Mouse (Mus musculus): ENCODE data around the gene Topors.

Topors gene

DNA sequence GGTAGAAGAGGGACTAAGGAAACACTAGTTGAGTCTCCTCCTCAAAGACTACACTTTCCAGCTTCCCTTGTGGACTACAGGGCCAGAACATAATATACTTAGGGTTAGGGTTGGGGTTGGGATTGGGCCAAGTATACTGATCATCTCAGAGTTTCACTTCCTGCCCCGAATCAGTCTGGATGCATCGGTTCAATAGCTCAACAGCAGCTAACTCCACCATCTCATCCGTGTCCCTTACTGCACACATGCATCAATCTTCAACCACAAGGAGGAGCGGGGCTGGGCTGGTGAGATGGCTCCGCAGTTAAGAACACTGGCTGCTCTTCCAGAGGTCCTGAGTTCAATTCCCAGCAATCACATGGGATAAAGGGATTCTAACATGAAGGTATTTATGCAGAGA, 18.7 kb downstream of the Topors start:
- DNase-seq (ENCODE audit: low spot score), result no peak

DNA sequence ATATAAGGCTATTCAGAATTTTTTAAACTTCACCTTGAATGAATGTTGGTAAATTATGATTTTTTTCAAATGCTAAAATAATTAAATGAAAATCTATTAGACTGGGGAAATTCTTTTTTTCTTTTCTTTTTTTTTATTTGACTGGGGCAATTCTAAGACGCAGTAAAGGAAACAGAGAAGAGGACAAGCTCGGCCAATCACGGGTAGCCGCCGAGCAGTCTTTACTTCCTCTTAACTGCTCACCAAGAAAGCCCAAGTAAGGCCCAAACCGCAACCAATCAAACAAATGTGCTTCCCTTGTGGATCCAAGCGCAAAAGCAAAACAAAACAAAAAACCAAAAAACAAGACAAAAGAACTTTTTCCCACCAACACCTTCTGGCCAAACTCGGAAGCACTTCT, 25.6 kb downstream of the Topors start:
- DNase-seq (ENCODE audit: low spot score), result no peak

DNA sequence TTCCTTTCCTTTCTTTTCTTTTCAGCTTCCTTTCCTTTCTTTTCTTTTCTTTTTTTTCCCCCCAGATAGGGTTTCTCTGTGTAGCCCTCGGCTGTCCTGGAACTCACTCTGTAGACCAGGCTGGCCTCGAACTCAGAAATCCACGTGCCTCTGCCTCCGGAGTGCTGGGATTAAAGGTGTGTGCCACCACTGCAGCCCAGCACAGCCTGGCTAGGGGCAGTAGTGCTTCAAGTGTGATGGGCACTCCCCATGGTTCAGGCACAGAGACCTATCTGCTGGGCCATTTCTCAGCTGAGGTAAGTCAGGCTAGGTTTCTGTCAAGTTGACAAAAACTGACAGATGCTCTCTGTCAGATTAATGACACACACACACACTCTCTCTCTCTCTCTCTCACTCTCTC, 26.6 kb downstream of the Topors start:
- DNase-seq (ENCODE audit: low spot score), result no peak

DNA sequence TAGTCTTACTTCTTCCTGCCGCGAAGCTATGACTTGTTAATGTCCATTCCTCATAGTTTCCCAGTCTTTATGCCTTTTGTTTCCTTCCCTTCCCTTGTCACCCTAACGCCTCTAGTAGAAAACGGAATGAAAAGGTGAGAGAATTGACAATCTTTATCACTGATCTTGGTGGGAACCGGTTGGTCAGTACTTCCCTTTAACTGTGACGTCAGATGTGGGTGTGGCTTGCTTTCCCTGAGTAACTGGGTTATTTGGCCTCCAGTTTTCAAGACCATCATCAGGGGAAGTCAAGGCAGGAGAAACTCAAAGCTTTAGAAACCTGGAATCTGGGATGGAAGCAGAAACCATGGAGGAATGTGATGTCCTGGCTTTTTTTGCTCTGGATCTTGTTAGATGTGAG, 27.7 kb downstream of the Topors start:
- no peak for DNase-seq (ENCODE audit: low spot score)

DNA sequence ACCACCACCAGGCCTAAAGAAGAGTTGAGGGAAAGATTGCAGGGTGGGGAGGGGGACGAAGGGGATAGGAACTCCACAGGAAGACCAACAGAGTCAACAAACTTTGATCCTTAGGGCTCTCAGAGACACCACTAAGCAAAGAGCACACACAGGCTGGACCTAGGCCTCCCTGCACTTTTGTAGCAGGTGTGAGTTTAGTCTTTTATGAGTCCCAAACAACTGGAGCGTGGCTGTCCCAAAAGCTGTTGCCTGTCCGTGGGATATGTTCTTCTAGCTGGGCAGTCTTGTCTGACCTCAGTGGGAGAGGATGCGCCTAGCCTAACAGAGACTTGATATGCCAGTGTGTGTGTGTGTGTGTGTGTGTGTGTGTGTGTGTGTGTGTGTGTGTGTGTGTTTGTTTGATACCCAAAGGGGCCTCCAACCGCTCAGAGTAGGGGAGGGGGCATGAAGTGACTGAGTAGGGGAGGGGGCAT, 29.3 kb downstream of the Topors start:
- no peak for DNase-seq (ENCODE audit: low spot score)

DNA sequence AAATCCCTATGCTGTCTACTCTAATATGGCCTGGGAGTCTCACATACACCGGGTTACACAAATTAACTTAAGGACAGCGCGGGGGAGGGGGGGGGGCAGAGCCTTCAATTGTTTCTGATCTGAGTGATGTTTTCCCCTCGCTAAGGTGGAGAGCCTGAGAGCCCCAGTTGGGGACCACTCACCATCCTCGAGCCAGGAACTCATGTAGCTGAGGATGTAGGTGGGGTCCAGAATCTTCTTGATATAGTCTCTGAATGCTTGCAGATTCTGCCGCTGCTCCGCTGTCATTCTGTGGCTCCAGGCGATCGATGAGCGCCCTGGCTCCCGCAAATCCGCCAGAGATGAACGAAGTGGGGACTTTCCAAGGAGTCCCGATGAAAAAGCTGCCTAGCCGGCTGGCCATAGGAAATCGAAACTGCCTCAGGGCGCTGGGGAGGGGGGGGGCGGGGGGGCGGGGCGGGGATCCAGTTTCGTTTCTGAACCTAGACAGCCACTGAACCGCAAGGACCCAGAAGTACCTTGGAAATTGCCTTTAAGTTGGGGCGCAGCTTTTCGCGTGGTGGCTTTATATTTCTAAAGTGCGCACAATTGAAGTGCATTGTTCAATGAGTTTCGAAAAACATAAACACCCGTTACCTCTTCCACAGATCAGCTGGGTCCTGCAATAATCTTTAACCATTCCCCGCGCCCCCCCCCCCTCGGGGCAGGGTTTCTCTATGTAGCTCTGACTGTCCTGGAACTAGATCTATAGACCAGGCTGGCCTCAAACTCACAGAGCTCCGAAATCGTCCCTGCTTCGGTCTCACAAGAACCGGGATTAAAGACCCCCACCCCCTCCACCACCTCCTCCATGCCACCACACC, 30.0 kb downstream of the Topors start, which contains the start of gene Ddx58:
Gene Ddx58 (minus strand): TSS at position 420 of the 863 bp plus-strand sequence.
- no peak for DNase-seq (ENCODE audit: low spot score)

DNA sequence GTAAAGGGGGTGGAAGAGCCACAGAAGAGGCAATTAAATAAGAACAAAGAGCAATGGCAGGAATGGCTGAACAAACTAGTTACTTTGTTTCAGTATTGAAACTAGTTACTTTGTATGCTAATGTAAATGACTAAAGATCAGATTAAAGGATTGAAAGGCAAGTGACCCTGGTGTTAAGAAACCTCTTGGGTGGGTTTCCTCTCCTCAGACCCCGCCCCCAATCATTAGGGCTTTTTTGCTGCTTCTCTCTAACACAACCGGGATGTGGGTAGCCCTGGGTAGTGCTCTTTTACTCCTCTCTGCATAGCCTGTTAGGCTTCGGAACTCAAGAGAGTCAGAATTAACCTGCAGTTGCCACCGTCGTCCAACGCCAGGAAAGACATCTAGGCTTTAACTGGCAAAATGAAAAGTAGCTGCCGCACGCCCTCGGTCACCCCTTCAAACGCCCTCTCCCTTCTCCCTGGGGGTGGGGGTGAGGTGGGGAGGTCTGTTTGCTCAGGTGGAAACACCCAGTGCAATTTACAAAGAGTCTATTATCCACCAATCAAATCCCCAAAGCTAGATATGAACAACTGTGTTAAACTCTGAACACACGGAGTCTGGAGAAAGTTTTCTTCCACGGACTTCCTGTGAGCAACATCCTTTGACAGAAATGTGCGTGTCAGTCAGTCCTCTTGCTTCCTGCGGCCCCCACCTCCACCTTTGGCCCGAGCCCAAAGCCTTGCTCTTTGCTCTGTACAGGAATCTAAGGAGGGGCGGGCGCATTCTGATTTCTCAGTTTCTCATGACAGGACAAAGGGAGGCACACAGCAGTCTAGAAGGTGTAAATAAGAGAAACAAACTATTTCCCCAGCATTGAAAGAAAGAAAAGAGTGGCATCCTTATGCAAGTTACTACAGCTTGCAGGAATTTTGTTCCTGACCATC, 30.9 kb downstream of the Topors start:
- peak; percentile 24 for DNase-seq (ENCODE audit: low spot score)

DNA sequence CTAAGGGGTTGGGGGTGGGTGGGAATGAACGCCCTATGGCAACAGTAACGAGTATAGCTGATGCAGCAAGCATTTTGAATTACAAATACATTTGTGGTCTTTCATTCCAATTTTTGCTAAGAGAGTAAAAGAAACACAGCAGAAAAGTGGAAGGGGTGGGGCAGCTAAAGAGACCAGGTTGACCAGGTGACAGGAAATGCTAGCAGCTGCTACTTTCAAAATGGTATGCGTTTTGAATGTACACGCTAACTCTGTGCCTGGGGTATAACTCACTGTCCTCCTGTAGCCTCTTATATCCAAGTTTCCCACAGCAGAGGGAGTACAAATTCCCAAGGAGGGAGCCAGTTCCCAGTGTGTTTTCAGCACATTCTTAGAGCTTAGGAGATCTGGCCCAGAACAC, 32.8 kb downstream of the Topors start:
- no peak for DNase-seq (ENCODE audit: low spot score)

DNA sequence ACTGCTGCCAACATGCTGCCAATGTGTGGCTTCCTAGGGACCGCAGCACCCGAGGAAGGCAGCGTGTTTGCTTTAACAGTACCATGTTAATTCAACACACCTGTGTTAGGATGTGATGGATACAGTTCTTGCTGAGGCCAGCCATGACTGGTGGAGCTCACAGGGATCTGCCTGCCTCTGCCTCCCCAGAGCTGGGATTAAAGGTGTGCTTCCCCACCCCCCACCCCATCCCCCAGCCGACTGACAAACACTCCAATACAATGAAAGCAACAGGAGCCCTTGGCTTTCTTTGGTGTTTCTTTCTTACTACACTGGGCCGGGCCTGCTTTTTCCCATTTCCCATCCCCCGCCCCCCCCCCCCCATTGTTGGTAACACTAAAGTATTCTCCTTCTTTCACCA, 35.4 kb downstream of the Topors start:
- no peak for DNase-seq (ENCODE audit: low spot score)

DNA sequence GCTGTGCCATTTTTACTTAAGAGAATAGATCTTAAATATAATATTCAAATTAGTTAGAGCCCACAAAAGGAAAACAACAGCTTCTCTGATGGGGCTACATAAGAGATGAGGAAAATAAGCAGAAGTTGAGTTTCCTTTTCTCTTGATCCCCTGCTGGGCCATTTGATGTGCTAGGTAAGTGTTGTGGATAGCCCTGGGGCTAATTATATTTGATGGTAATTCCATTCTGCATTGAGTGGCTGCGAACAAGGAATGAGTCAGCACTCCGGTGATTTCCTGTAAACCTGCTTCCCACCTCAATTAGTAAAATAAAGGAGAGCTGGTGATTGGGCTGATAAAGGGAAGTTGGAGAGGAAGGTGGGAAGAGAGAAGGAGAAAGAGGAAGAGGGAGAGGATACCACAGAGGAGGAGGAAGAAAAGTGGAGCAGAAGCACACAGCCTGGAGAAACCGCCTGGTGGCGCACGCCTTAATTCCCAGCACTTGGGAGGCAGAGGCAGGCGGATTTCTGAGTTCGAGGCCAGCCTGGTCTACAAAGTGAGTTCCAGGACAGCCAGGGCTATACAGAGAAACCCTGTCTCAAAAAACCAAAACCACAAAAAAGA, 36.5 kb downstream of the Topors start:
- DNase-seq (ENCODE audit: low spot score), result no peak

DNA sequence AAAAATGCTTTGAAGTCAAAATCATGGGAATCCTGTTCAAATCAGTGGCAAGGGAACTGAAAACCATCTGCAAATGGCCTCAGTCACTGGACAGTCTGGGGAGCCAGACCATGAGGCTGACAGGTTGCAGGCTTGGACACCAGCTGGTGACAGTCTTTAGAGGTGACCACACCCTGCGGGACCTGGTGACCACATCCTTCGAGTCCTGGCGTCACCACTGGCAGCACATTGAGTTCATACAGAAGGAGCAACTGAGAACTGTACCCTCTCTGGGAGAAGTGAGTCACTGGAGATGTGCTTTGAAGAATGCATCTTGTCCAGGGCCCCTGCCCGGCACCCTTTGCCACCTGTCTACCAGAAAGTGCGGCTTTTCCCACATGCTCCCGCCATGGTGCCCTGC, 39.9 kb downstream of the Topors start:
- no peak for DNase-seq (ENCODE audit: low spot score)

DNA sequence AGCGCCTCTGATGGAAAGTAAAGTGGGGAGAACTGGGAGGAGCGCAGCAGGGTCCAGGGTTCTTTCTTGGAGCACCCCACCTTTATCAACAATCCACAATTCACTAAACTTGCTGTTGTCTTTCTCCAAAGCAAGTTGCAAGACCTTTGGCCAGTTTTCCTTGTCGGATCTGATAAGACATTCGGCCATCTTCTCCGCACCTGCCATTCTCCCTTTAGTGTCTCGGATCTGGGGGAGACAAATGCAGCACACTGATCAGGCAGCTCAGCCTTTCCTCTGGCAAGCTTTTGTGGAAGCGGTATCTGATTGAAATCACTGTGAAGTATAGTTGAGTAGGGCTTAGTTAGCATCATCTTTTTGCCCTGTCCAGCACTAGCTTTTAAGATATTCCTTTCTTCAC, 41.8 kb downstream of the Topors start:
- no peak for DNase-seq (ENCODE audit: low spot score)

DNA sequence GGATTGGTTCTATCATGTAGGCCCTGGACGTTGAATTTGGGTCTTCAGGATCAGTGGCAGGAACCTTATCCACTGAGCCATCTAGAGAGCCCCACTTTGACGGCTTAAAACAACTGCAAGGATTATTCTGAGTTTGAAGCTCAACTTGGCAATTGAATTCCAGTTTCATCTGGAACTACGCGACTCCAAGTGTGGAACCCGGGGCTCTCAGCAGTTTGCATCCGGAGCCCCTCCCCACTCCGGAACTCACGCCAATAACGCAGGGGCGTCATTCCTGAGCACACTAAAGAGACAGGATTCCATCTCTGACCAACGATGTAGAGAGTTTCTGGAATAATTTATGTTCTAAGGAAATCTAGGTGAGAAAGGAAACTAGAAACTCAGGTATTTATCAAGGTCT, 42.5 kb downstream of the Topors start:
- no peak for DNase-seq (ENCODE audit: low spot score)

DNA sequence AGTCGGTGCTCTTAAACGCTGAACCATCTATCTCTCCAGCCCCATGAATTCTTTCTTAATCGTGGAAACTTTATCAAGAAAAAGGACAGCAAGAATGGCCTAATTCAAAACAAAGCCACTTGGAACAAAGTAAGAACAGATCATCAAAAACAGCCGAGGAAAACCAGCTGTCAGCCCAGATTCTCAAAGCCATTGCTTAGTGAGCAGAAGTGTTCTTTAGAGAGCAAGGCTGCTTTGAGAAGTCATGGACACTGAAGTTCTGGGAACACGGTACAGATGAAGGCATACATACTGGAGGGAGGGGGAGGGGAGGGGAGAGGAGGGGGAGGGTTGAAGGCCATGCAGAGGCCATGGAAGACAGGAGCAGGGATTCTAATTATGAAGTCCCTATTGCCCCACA, 43.6 kb downstream of the Topors start:
- no peak for DNase-seq (ENCODE audit: low spot score)

DNA sequence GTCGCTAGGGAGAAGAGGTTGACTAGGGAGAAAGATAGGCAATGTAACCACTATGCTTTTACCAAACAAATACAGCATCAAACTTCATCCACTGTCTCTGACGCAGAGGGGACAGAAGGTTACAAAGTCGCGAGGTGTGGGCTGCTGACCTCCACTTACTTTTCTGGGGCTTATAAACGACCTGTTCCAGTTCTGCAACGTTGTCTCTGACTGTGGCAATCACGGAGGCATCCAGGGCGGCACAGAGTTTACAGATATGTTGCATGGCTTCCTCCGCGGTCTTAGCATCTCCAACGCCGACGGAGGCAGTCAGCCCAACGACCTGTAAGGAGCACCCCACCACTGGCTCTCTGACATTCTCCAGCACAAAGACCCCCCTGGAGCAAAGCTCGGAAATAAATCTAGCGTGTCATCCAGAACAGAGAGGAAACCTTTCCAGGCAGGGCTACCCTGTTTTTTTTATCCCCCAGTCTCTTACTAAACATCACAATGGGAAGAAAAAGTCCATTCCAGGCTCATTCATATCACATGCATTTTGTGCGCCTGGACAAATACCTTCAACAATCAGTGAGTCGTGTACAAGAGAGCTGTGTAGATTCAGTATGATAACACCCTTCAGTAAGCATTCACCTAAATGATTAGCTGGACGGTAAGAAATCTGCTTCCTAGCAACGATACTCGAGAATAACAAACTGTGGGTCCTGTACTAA, 47.6 kb downstream of the Topors start:
- DNase-seq (ENCODE audit: low spot score), result no peak

DNA sequence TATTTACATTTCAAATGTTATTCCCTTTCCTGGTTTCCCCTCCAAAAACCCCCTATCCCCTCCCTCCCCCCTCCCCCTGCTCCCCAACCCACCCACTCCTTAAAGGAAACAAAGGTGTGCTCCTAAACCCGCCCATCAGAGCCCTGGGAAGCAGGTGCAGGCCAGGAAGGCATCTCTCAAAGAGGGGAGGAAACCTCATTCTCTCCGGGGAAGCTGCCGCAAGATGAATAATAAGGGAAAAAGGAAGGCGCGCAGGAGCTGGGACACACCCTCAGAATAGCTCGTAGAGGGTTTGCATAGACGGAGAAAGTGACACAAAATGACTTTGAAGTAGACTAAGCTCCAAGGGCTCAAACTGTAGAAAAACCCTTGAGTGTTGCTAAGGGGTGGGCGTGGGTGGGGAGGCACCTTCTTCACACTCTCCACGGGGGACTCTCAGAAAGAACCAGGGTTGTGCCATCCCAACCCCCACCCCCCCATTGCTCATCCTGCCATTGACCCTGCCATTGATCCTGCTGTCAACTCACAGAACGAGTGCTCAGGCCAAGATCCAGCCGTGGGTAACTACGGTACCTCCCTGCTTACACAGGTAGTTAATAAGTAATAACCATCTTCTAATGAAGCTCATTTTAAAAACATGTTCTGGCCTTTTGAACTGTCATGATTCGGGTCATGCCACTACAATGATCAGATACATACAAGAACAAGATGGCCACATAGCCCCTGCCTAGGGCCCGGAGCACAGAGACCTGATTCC, 48.5 kb downstream of the Topors start:
- no peak for DNase-seq (ENCODE audit: low spot score)

DNA sequence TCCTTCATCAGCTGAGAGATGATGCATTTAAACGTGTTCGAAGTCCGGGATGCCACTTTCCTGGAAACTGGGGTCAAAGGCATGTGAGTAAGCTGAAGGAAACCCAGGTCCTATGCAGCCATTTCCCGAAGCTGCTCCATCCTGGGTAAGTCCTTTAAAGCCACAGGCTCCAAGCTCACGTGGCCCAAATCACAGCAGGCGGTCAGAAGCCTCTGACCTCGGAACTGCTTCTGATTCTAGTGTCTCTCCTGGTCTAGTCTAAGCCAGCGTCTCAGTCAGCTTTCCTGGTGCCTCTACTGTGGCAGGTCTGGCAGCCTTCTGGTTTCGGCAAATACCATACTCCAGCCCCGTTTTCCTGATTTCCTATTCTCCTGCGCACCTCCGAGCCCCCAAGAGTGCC, 49.2 kb downstream of the Topors start:
- no peak for DNase-seq (ENCODE audit: low spot score)

DNA sequence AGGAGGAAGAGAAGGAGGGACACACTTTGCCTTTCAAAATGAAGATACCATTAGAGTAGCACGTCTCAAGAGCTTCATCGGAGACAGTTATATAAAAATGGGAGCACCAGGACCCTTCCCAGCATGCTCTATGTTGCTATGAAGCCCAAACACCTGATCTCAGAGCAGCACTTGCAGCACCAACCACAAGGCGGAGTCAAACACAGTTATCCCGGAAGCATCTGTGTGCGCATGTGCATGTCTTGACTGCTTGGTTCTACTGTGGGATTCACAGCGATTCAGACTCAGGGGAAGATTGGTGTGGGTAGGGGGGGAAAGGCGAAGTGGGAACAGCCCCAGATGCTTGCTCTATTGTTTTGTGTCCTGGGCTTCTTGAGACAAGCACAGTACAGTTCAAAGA, 51.3 kb downstream of the Topors start:
- no peak for DNase-seq (ENCODE audit: low spot score)

DNA sequence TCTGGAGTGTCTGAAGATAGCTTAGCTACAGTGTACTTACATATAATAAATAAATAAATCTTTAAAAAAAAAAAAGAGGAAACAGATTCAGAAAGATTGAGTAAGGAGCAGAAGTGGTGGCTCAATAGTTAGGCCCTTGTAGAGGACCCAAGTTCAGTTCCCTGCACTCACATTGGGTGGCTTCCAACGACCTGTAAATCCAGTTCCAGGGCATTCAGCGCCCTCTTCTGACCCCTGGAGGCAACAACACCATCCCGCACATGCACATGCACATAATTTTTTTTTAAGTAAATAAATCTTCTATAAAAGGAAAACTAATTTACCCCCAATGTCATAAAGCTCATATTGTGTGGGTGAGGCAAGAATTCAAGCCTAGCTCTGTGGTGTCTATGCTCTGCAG, 51.7 kb downstream of the Topors start:
- DNase-seq (ENCODE audit: low spot score), result no peak

DNA sequence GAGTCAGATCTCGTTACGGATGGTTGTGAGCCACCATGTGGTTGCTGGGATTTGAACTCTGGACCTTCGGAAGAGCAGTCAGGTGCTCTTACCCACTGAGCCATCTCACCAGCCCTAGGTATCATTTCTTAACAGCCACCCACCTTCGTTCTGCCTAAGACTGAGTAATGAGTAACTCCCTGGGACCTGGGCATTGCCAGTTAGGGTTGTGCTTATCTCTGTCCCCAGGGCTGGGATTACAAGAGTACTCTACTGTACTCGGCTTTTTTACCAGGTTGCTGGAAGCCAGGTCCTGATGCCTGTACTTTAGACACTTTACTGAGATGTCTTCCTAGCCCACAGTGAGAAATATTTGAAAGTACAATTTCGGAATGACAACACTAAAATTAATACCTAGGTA, 57.5 kb downstream of the Topors start:
- no peak for DNase-seq (ENCODE audit: low spot score)
